Mouse (Mus musculus): ENCODE results near the gene Gmfg. TPM values are rescaled to one million over a fixed set of nuclear protein-coding genes. Genes with fewer than 3 reads are reported as not detected.

Gene Gmfg
- total RNA-seq, 4 experiments from 2014 or later, result 1.6 to 5.2 (median 3.2) TPM

DNA sequence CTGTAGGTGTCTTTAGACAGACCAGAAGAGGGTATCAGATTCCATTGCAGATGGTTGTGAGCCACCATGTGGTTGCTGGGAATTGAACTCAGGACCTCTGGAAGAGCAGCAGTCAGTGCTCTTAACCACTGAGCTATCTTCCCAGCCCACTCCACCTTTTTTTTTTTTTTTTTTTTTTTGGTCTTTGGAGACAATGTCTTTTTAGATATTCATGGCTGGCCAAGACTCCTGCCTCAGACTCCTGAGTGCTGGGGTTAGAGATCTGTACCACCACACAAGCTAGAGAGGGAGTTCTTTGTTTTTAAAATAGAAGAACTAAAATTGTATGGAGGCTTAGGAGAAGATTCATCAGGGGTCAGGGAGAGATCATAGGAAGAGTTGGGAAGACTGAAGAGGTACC is 717 bp downstream of the Gmfg start:
- DNase-seq (ENCODE audit: low spot score in 2 of 2), result no peak

DNA sequence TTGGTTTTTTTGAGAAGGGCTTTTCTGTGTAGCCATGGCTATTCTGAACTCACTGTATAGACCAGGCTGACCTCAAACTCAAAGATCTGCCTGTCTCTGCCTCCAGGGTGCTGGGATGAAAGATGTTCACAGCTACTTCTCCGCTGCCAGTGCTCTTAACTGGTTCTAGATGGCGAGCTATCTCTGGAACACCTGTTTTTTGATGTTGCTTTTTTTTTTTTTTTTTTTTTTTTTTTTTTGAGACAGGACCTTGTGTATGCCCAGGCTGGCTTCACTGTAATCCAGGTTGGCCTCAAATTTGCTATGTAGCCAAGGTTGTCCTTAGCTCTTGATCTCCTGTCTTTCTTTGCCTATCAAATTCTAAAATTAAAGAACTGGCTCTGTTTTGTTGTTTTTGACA is 1.5 kb downstream of the Gmfg start:
- no peak for DNase-seq (ENCODE audit: low spot score in 2 of 2)

DNA sequence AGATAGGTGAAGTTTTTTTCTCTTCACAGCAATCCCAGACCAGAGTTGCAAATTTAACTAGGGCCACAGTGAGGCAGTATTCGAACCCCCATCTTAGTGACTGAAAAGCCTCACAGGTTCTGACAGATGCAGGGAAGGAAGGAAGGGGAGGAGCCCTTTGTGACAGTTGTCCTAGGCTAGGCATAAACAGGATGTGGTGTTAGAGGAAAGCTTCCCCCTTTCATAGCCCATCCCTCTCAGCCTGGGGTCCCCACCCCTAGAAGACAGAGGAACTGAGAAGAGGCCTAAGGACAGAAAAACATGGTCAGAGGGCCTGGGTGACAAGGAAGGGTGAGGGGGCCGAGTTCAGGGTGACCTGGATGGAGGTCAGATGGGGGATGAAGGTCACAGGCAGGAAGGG is 3.5 kb downstream of the Gmfg start:
- no peak for DNase-seq (ENCODE audit: low spot score in 2 of 2)

GRCm38 (mm10) chr7:28441776-28442485 is 4.7 kb downstream of the Gmfg start:
- no peak for DNase-seq (ENCODE audit: low spot score in 2 of 2)

GRCm38 (mm10) chr7:28442688-28443087 is 5.4 kb downstream of the Gmfg start:
- no peak for DNase-seq (ENCODE audit: low spot score in 2 of 2)

GRCm38 (mm10) chr7:28444344-28444974 is 7.2 kb downstream of the Gmfg start:
- no peak for DNase-seq (ENCODE audit: low spot score in 2 of 2)

DNA sequence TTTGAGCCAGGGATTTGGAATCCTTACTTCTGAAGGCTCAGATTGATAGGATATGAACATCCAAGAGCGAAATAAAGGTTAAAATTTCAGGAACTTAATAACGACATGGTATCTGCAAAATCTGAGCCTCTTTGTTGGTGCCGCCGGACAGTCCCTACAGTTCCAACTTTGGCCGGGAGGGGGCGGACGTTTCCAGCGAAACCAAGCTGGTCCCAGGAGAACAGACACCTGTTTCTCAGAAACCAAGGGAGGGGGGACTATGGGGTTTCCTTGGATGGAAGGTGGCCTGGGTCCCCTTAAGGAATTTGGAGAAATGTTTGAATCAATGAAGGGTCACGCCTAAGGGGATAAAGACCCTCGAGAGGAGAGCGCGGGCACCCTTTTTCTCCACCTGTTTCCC is 9.2 kb downstream of the Gmfg start:
- peak; percentile 45 to 83 for DNase-seq (ENCODE audit: low spot score in 2 of 2)

GRCm38 (mm10) chr7:28447101-28447830 is 10.0 kb downstream of the Gmfg start:
- DNase-seq (ENCODE audit: low spot score in 2 of 2), result no peak

GRCm38 (mm10) chr7:28447865-28448820 is 10.9 kb downstream of the Gmfg start:
- DNase-seq (ENCODE audit: low spot score in 2 of 2), result no peak

- no peak for DNase-seq (ENCODE audit: low spot score in 2 of 2)
Measured at GRCm38 (mm10) chr7:28451531-28452360, 14.5 kb downstream of the Gmfg start, which contains the start of gene Lrfn1. TSS of gene Lrfn1 (plus strand) at chr7:28451980.

GRCm38 (mm10) chr7:28452361-28453005 is 15.2 kb downstream of the Gmfg start:
- DNase-seq (ENCODE audit: low spot score in 2 of 2), result no peak

GRCm38 (mm10) chr7:28460361-28460760 is 23.1 kb downstream of the Gmfg start:
- no peak for DNase-seq (ENCODE audit: low spot score in 2 of 2)

DNA sequence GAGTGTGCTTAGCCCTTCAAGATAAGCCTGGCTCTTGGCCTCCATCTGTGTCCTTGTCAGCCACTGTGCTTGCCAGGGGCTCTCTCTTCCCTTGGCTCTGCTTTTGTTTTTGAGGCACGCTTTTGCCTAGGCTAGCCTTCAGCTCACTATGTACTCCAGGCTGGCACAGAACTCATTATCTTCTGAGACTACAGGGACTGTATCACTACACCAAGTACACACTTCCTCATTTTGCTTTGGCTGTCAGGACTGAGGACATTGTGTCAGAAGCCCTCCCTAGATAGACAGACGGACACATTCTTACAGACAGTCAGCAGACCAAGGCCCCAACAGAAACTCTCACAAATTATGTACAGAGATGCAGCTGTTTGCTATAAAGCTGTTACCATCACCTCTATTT is 25.5 kb downstream of the Gmfg start:
- DNase-seq (ENCODE audit: low spot score in 2 of 2), result no peak

DNA sequence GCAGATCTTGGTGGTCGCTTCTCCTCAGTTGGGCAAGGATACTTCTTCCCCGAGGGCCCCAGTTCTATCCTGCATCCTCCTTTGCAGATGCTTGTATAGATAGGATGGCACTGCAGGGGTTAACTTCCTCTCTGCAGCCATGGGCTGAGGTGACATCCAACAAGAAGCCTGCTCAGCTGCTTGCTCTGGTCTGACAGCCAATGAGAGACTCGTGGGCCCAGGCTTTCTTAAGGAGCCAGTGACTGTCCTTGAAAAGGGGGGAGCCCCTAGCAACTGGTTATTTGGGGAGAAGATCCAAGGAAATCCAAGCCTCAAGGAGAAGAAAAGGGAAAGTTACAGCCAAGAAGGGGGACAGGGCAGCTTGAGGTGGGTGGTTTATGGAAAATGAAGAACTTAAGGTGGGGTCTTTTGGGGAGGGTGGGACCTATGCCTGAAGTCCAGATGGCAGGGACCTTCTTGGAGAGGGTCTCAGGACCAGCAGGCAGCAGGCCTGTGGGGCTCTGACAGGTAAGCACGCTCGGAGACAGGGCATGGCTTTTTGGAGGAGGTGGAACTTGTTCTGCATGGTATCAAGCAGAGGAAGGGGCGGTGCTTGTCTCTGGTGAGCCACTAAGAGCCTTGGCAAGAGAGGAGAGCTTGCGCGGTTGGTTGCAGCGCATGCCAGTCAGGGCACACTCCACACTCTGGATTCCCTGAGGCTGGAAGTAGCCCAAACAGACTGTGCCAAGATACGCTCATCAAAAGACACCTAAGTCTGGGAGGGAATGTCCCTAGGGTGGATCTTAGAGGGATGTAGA is 27.4 kb downstream of the Gmfg start:
- DNase-seq (ENCODE audit: low spot score in 2 of 2), result peak; percentile 90 to 91

GRCm38 (mm10) chr7:28466721-28467212 is 29.5 kb downstream of the Gmfg start:
- DNase-seq (ENCODE audit: low spot score in 2 of 2), result no peak

DNA sequence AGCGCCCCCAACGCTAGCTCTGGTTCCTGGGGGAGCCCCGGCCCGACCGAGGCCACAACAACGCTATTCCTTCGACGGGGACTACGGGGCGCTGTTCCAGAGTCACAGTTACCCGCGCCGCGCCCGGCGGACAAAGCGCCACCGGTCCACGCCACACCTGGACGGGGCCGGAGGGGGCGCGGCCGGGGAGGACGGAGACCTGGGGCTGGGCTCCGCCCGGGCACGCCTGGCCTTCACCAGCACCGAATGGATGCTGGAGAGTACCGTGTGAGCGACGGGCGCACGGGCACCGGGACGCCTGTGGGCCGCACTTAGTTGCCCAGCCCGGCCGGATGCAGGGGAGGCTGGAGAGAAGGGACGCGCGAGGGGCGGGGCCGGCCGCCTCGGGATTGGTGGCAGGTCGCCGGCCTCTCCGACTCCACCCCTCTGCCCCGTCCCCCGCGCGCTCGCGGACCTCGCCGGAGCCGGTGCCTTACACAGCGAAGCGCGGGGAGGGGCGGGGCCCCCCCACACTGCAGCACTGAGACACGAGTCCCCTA is 30.0 kb downstream of the Gmfg start:
- DNase-seq (ENCODE audit: low spot score in 2 of 2), result no peak

DNA sequence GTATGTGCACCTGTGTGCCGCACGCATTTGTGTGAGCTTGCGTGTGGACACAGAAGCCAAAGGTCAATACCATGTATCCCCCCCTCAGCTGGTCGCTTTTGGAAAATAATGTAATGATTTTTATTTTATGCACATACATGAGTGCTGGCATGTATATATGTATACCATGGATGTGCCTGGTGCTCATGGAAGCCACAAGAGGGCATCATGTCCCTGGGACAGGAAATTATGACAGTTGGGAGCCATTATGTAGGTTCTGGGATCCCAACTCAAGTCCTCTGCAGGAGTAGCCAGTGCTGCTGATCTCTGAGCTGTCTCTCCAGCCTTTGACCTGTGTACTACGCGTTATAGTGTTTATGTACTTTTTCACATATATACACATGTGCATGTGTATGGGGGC is 38.9 kb downstream of the Gmfg start:
- DNase-seq (ENCODE audit: low spot score in 2 of 2), result no peak

DNA sequence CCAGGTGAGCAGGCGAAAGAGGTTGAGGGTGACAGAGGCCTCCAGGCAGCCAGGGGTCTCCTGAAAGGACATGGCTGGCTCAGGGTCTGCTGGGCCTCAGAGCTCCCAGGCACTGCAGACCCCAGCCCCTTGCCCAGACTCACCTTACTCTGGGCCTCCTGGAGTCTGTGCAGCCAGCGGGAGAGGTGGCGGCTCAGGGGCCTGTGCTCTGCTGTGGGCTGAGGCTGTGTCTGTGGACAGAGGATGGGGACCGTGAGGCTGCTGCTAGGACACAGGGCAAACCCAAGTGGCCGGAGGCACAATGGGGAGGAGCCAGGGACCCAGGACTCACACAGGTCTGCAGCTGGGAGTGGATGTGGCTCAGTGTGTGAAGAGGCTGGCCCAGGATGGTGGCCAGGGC is 40.1 kb downstream of the Gmfg start:
- no peak for DNase-seq (ENCODE audit: low spot score in 2 of 2)

- no peak for DNase-seq (ENCODE audit: low spot score in 2 of 2)
Measured at GRCm38 (mm10) chr7:28478854-28479253, 41.6 kb downstream of the Gmfg start.
